Mouse (Mus musculus) olfactory bulb, adult 2 months (tissue): ENCODE measurements around the gene Crip2.

Experiments used
- CTCF ChIP-seq: fragments of 200-500 bp; IDR thresholded peaks from 2 replicates; pipeline ENCODE4 v1.5.1; 2012; ENCODE audit warnings: low read depth, mild to moderate bottlenecking, low read length, moderate library complexity; ENCODE audit not compliant: insufficient read depth
- POLR2A ChIP-seq: fragments of 200-500 bp; IDR thresholded peaks from 2 replicates; pipeline ENCODE4 v1.6.1; 2012; ENCODE audit warnings: mild to moderate bottlenecking, low read depth, low read length, moderate library complexity; ENCODE audit not compliant: insufficient read depth

- no peak for TF ChIP-seq CTCF
- TF ChIP-seq POLR2A: no peak
Observed at GRCm38 (mm10) chr12:113187011-113187375, 47.0 kb downstream of the Crip2 start.
